Mouse (Mus musculus) small intestine, adult 2 months (tissue): ENCODE results near the gene Ptprj. TPM values are rescaled to one million over a fixed set of nuclear protein-coding genes. Genes with fewer than 3 reads are reported as not detected.

Experiments
- H3K27ac ChIP-seq: fragments of 200-500 bp; 2 replicates; pipeline ENCODE4 v1.5.1; 2012; ENCODE audit warnings: low read depth, low read length, control low read depth, inconsistent platforms; ENCODE audit not compliant: insufficient read depth
- H3K27me3 ChIP-seq: fragments of 200-500 bp; 2 replicates; pipeline ENCODE4 v1.6.1; 2012; ENCODE audit warnings: mild to moderate bottlenecking, moderate library complexity, low read length, inconsistent platforms; ENCODE audit not compliant: control insufficient read depth, insufficient read depth
- H3K36me3 ChIP-seq: fragments of 200-500 bp; 2 replicates; pipeline ENCODE4 v1.6.1; 2012; ENCODE audit warnings: mild to moderate bottlenecking, low read length, control low read depth, inconsistent platforms; ENCODE audit not compliant: control insufficient read depth, insufficient read depth
- H3K4me1 ChIP-seq: fragments of 200-500 bp; 2 replicates; pipeline ENCODE4 v1.6.1; 2012; ENCODE audit warnings: low read length, inconsistent platforms, mixed read lengths; ENCODE audit not compliant: control insufficient read depth, insufficient read depth, insufficient read length
- H3K4me3 ChIP-seq: fragments of 200-500 bp; 2 replicates; pipeline ENCODE4 v1.5.1; 2012; ENCODE audit warnings: low read depth, mild to moderate bottlenecking, control low read depth, inconsistent platforms, low read length, moderate library complexity
- CTCF ChIP-seq: fragments of 200-500 bp; IDR thresholded peaks from 2 replicates; pipeline ENCODE4 v1.5.1; 2012; ENCODE audit warnings: low read depth, mild to moderate bottlenecking, control low read depth, inconsistent platforms, low read length, moderate library complexity, mixed read lengths; ENCODE audit not compliant: insufficient replicate concordance, insufficient read length; ENCODE audit errors: extremely low read depth
- POLR2A ChIP-seq: fragments of 200-500 bp; IDR thresholded peaks from 2 replicates; pipeline ENCODE4 v1.6.1; 2012; ENCODE audit warnings: low read depth, mild to moderate bottlenecking, control low read depth, inconsistent platforms, low read length, moderate library complexity
- WGBS: fragments of 180-500 bp; shearing (Covaris S2); methylation state at CpG from one replicate; pipeline ENCODE4 v1.1.7; 2018; 5-methylcytosine and 5-hydroxymethylcytosine counted together
- polyA plus RNA-seq: library from polyadenylated mRNA; depleted of rRNA; stranded (reverse); fragments of >200 nt; gene quantifications from 2 replicates; pipeline ENCODE4 v1.2.3, GENCODE M21; 2012

Ptprj gene
- polyA plus RNA-seq, 1 experiment: 7.3 TPM

DNA sequence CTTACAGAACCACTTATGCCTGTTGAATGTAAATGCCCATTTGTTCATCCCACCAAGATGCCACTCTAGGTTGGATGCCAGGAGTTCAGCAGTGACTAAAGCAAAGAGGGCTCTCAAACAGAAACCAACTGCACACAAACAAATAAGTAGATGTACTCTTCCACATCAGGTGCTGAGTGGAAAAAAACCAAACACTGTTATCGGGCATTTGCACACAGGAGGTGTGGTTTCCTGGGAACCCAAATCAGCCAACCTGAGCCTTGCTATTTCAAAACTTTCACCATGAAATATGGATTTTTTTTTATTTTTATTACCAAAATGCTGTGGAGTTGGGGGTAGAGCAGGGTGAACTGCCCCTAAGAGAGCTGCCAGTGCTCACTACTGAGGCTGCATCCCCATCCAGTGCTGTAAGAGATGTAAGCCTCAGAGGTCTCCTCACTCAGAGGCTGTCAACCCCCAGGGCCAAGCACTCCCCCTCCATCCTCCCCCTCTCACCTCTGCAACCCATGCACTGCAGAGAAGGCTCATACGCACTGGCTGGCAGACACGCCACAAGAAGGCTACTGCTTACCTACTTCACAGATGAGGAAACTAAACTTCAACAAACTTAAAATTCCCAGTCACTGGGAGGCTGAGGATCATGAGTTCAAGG is 77.1 kb downstream of the Ptprj start:
- Histone ChIP-seq H3K4me1 (peaks cover 29% of the 10 kb centered on the region; the same call in 1 of the 2 replicates), H3K27ac (no peak overlapping the region), H3K36me3 (no peaks in the 10 kb centered on the region), H3K27me3 (no peaks in the 10 kb centered on the region), H3K4me3 (no peak overlapping the region)
- 82% methylated on average over 3 of the region's 3 CpGs for WGBS
- TF ChIP-seq CTCF: no peak
- no peak for TF ChIP-seq POLR2A

DNA sequence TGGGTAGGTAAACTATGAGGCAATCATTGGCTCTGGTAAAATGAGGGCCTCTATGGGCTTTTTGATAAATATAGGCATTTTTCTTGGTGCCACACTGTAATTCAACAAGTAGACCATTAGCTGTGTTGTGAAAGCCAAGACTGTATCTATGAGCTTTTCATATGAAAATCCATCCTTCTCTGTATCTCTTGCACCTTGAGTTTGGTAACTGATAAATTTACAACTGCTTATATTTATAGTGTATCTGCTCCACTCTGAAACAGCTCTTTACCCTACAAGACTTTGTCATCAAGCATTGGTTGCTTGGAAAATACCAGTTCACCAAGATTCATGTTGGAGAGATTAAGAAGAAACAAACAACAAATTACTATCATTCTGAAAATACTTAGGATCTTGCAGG is 77.7 kb downstream of the Ptprj start:
- no peak for TF ChIP-seq POLR2A
- no peak for TF ChIP-seq CTCF
- H3K27ac ChIP-seq: no peak overlapping the region
- peaks cover 32% of the 10 kb centered on the region for H3K4me1 ChIP-seq
- no peak overlapping the region for H3K4me3 ChIP-seq
- H3K27me3 ChIP-seq: no peaks in the 10 kb centered on the region
- no peaks in the 10 kb centered on the region for H3K36me3 ChIP-seq

DNA sequence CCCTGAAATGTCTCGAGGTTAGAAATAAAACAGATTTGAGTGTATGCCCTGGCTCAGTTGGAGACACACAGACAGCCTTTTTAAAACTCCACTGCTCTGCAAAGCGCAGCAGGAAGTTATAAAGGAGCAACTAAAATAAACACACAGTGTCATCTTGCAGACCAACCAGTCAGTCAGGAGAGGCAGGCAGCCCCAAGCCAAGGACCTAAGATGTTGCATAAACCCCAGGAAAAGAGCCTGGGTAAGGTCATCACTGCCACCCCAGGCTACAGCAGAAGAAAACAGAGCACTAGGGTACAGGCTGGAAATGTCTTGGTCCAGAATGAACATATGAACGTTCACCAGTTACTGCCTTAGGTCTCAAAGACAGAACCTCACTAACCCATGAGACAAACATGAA is 78.7 kb downstream of the Ptprj start:
- Histone ChIP-seq H3K27ac (no peak overlapping the region), H3K4me1 (peaks cover 40% of the 10 kb centered on the region), H3K4me3 (no peak overlapping the region), H3K27me3 (no peaks in the 10 kb centered on the region), H3K36me3 (no peaks in the 10 kb centered on the region)
- WGBS: 39% methylated on average over 3 of the region's 3 CpGs
- no peak for TF ChIP-seq POLR2A
- no peak for TF ChIP-seq CTCF

DNA sequence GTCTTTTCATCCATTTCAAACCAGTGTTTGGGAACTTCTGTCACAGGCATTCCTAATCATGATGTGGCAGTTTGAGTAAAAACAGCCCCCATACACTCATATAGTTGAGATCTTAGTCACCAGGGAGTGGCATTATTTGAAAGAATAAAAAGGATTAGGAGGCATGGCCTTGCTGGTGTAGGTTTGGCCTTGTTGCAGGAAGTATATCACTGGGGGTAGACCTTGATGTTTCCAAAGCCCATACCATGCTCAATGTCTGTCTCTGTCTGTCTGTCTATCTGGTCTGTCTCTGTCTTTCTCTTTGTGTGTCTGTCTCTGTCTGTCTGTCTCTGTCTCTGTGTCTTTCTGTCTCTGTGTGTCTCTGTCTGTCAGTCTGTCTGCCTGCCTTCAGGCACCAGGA is 79.6 kb downstream of the Ptprj start:
- Histone ChIP-seq H3K27ac (no peak overlapping the region), H3K4me1 (peaks cover 46% of the 10 kb centered on the region), H3K36me3 (no peaks in the 10 kb centered on the region), H3K27me3 (no peaks in the 10 kb centered on the region), H3K4me3 (no peak overlapping the region)
- TF ChIP-seq CTCF: no peak
- TF ChIP-seq POLR2A: no peak

DNA sequence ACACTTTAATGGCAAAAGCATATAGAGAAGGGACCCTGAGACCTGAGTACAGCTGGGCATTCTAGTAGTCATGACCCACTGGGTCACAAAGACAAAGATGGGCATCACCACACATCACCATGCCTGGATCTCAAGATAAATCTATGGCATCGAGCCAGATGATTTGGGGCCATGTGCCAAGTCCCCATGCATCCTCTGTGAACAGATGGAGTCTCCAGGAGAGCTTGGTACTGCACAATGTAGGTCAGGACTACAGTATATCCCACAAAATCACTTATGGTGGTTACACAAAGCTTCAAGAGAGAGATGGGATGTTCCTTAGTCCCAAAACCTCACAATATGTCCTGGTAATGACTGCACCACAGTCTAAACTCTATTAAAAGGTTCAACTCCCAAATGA is 81.4 kb downstream of the Ptprj start:
- TF ChIP-seq POLR2A: no peak
- TF ChIP-seq CTCF: no peak
- no peak overlapping the region for H3K27ac ChIP-seq
- H3K36me3 ChIP-seq: no peaks in the 10 kb centered on the region
- 66% methylated on average over 1 of the region's 1 CpGs for WGBS
- no peak overlapping the region for H3K4me3 ChIP-seq
- H3K27me3 ChIP-seq: no peaks in the 10 kb centered on the region
- H3K4me1 ChIP-seq: peaks cover 53% of the 10 kb centered on the region

DNA sequence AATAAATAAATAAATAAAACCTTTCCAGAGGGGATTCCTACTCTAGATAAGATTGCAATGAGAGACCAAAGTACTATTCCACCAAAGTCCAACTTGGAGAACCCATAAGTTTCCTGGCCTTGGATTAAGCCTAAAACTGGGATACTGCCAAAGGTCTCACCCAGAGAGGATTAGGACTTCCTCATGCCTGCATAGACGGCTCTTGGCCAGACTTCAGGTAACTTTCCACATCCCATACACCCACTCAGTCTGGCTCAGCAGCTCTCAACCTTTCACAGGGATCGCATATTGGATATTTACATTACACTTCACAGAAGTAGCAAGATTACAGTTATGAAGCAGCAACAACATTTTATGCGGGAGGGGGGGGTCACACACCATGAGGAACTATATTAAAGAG is 82.9 kb downstream of the Ptprj start:
- H3K27me3 ChIP-seq: no peaks in the 10 kb centered on the region
- 13% methylated on average over 3 of the region's 3 CpGs for WGBS
- TF ChIP-seq POLR2A (no peak), CTCF (no peak)

DNA sequence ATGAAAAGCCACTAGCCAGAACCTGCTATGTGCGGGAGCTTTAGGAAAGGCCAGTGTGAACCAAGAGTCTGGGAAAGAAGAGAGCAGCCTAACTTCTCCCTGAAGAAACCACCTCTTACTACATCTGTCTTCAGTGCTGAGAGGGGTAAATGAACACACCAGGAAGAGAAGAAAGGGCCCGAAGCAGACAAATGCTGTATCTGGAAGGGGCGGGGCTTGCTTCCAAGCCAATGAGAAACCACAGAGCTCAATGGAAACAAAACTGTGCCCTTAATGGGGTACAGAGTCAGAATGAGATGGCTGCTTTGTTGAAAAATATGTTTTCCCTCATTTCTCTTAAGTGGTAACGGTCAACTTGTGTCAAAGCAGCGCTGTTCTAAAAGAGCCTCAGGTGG is 83.8 kb downstream of the Ptprj start:
- H3K4me1 ChIP-seq: peaks cover 55% of the 10 kb centered on the region
- TF ChIP-seq CTCF (no peak), POLR2A (no peak)
- 70% methylated on average over 5 of the region's 5 CpGs for WGBS
- no peaks in the 10 kb centered on the region for H3K27me3 ChIP-seq
- no peak overlapping the region for H3K4me3 ChIP-seq
- H3K27ac ChIP-seq: peak overlapping the region; percentile 76
- H3K36me3 ChIP-seq: no peaks in the 10 kb centered on the region

More for the DNA sequence above, 82.9 kb downstream of the Ptprj start:
- no peak overlapping the region for H3K4me3 ChIP-seq
- peaks cover 58% of the 10 kb centered on the region for H3K4me1 ChIP-seq
- 0 out of 2 replicates have a peak overlapping the region, but pooled peaks have one; percentile 7 for H3K27ac ChIP-seq
- no peaks in the 10 kb centered on the region for H3K36me3 ChIP-seq
